Mouse (Mus musculus) layer of hippocampus, postnatal 36 days (tissue): ENCODE measurements around the gene Snx15. TPM values are rescaled to one million over a fixed set of nuclear protein-coding genes. Genes with fewer than 3 reads are reported as not detected.

ENCODE experiments used
- DNase-seq, 2 experiments: peaks; one replicate each; pipeline ENCODE4 v3.0.0; 2022
- total RNA-seq, 2 experiments: library from RNA; stranded (reverse); gene quantifications; 2 replicates each; pipeline ENCODE4 v1.2.3; 2021

Snx15 gene
- total RNA-seq, 2 experiments from 2014 or later: 40.2 to 42.5 TPM

GRCm38 (mm10) chr19:6070571-6071250 is 57.4 kb downstream of the Snx15 start:
- no peak for DNase-seq

DNA sequence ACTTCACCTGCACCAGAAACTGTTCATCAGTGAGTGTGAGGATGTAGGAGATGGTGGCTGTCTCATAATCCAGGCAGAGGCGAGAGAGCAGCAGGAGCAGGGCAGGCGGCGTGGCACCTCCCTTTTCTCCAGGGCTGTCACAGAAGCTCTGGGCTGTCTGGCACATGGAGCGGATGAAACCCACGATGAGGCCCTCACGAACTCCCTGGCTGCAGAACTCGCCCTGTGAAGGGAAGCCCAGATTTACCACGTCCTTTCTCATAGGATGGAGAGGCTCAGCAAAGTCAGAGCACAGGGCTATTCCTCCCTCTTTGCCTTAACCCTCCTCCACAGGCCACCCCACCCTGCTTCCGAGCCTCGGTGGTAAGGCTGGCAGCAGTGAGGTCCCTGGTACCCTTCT is 58.3 kb downstream of the Snx15 start:
- DNase-seq: no peak

Other genes starting within 250 kb of the Snx15 start
- gene Tigd3, start 234.2 kb downstream of the Snx15 start, total RNA-seq: 1 to 10 TPM; 1.9 to 2.2 TPM
- 100 to 1,000 TPM in 1 of 2 experiments, 10 to 100 TPM in 1; 92.0 to 108 TPM for gene Dpf2, start 215.3 kb downstream of the Snx15 start, total RNA-seq
- 1 to 10 TPM; 4.4 to 5.5 TPM for gene Cdc42ep2, start 203.5 kb downstream of the Snx15 start, total RNA-seq
- 1 to 10 TPM; 5.3 to 5.5 TPM for gene Pola2, start 164.1 kb downstream of the Snx15 start, total RNA-seq
- gene Slc22a20, start 142.2 kb downstream of the Snx15 start, total RNA-seq: not detected
- 10 to 100 TPM; 20.5 to 26.0 TPM for gene Capn1, start 112.4 kb downstream of the Snx15 start, total RNA-seq
- gene Syvn1, start 81.7 kb downstream of the Snx15 start, total RNA-seq: 10 to 100 TPM; 46.4 to 52.3 TPM
- 10 to 100 TPM; 46.8 to 47.9 TPM for gene Mrpl49, start 70.5 kb downstream of the Snx15 start, total RNA-seq
- 100 to 1,000 TPM; 676 to 701 TPM for gene Fau, start 70.5 kb downstream of the Snx15 start, total RNA-seq
- gene Znhit2, start 67.1 kb downstream of the Snx15 start, total RNA-seq: 10 to 100 TPM; 33.1 to 35.2 TPM
- 10 to 100 TPM; 26.4 to 34.2 TPM for gene Tm7sf2, start 59.9 kb downstream of the Snx15 start, total RNA-seq
- 10 to 100 TPM; 85.3 to 88.8 TPM for gene Vps51, start 51.1 kb downstream of the Snx15 start, total RNA-seq
- not detected for gene Tmem262, start 48.3 kb downstream of the Snx15 start, total RNA-seq
- gene Gm28374, start 46.0 kb downstream of the Snx15 start, total RNA-seq: 1 to 10 TPM; 1.5 to 1.6 TPM
- gene Zfpl1, start 43.3 kb downstream of the Snx15 start, total RNA-seq: 10 to 100 TPM; 39.6 to 40.3 TPM
- gene Cdca5, start 43.3 kb downstream of the Snx15 start, total RNA-seq: under 1 TPM; 0.17 to 0.43 TPM
- gene AC131692.1, start 33.9 kb downstream of the Snx15 start, total RNA-seq: not detected
- under 1 TPM in 1 of 2 experiments, not detected in 1; 0.12 TPM for gene Naaladl1, start 22.5 kb downstream of the Snx15 start, total RNA-seq
- 10 to 100 TPM; 14.7 to 14.9 TPM for gene Sac3d1, start 9.7 kb downstream of the Snx15 start, total RNA-seq
- under 1 TPM; 0.28 to 0.60 TPM for gene Batf2, start 12.7 kb upstream of the Snx15 start, total RNA-seq
- gene Arl2, start 13.2 kb upstream of the Snx15 start, total RNA-seq: 10 to 100 TPM; 69.1 to 73.2 TPM
- gene Majin, start 56.1 kb upstream of the Snx15 start, total RNA-seq: not detected
- not detected for gene Gpha2, start 98.1 kb upstream of the Snx15 start, total RNA-seq
- gene Ppp2r5b, start 107.6 kb upstream of the Snx15 start, total RNA-seq: 100 to 1,000 TPM; 135 to 137 TPM
- 10 to 100 TPM; 31.3 to 34.0 TPM for gene Atg2a, start 113.4 kb upstream of the Snx15 start, total RNA-seq
- 10 to 100 TPM; 72.8 to 82.2 TPM for gene Ehd1, start 148.4 kb upstream of the Snx15 start, total RNA-seq
- gene Cdc42bpg, start 178.2 kb upstream of the Snx15 start, total RNA-seq: 1 to 10 TPM; 4.3 to 6.9 TPM
- 10 to 100 TPM; 63.3 to 69.8 TPM for gene Men1, start 206.7 kb upstream of the Snx15 start, total RNA-seq
- gene Map4k2, start 212.8 kb upstream of the Snx15 start, total RNA-seq: 10 to 100 TPM; 74.9 to 87.7 TPM
- gene Sf1, start 235.4 kb upstream of the Snx15 start, total RNA-seq: 100 to 1,000 TPM; 188 to 222 TPM